Mouse (Mus musculus) large intestine, adult 2 months (tissue): ENCODE data around the gene Tmem30c. TPM values are rescaled to one million over a fixed set of nuclear protein-coding genes. Genes with fewer than 3 reads are reported as not detected.

ENCODE experiments used
- DNase-seq: peaks from one replicate; pipeline ENCODE4 v3.0.0-alpha.2; 2012; ENCODE audit warnings: low read depth, low spot score
- WGBS: fragments of 180-500 bp; shearing (Covaris S2); methylation state at CpG from one replicate; pipeline ENCODE4 v1.1.7; 2018; 5-methylcytosine and 5-hydroxymethylcytosine counted together
- polyA plus RNA-seq: library from polyadenylated mRNA; depleted of rRNA; stranded (reverse); fragments of >200 nt; gene quantifications from 2 replicates; pipeline ENCODE4 v1.2.3, GENCODE M21; 2012; rRNA removed

Tmem30c gene
- 0.06 TPM in 1 of 2 replicates, not detected in the other for polyA plus RNA-seq

DNA sequence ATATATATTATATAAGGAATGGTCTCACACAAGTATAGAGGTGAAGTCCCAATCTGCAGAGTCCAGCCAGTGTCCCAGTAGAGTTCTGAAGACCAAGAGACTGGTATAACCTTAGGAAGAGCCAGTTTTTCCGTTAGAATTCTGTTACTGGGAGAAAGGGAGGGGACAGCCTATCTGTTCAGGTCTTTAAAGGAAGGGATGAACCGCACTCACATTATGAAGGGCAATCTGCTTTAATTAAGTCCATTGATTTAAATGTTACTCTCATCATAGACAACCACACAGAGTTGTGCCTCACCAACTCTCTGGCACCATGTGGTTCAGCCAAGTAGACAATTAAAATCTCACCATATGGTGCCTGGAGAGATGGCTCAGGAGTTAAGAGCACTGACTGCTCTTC lies at the start of gene Tmem30c:
TSS of gene Tmem30c (minus strand) at position 101 of the 400 bp plus-strand sequence.
- DNase-seq, result no peak
- WGBS, result 73% methylated on average over 2 of the region's 2 CpGs

DNA sequence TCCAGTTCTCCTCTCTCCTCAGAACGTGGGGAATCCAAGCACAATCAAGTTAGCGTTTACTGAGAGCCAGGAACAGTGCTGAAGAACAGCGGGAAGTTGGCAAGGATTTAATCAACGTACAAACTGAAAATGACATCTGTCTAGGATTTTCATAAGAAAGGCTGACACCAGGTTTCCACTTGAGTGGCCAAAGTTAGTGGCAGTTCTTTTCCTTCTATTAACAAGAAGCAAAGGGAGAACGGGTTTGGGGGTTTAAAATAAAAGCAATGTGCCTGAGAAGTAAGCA lies 47.9 kb upstream of the Tmem30c start:
- WGBS, result 40% methylated on average over 5 of the region's 5 CpGs

DNA sequence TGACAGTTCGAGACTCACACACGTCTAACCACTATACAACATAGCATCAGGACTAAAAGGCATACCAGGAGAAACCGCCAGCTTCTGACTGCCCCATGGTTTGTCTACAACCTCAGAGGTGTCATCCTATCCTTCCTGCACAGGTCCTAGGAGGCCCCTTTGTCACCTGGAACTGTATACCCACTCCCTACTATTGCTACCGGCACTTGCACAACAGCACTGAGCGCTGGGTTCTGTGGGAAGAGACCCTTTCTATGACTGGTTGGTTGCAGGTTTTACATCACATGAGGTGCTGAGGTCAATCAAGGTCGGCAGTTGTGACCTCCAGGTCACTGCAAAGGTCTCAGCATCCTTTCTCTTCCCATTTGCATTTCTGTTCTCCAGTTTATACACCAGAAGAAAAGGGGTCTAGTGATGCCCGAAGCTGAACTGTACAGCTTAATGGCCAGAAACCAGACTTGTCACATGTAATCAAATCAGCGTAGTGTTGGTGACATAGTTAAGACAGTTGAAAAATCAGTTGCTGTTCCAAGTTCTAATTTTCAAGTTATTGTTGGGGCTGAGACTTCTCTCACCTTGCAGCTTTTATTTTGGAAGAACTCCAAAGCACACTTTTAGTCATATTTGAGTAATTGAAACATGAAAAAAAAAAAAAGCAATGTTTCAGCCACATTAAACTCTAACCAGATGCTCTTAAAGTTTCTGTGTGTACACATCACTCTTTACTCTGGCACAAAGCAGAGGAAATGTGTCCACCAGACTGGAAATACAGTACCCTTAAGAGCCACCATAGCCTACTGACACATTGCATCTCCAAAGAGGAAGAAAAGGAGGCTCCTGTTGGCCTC lies 47.3 kb upstream of the Tmem30c start:
- WGBS, result 87% methylated on average over 8 of the region's 8 CpGs
- no peak for DNase-seq

More for the DNA sequence above, 47.9 kb upstream of the Tmem30c start:
- no peak for DNase-seq

DNA sequence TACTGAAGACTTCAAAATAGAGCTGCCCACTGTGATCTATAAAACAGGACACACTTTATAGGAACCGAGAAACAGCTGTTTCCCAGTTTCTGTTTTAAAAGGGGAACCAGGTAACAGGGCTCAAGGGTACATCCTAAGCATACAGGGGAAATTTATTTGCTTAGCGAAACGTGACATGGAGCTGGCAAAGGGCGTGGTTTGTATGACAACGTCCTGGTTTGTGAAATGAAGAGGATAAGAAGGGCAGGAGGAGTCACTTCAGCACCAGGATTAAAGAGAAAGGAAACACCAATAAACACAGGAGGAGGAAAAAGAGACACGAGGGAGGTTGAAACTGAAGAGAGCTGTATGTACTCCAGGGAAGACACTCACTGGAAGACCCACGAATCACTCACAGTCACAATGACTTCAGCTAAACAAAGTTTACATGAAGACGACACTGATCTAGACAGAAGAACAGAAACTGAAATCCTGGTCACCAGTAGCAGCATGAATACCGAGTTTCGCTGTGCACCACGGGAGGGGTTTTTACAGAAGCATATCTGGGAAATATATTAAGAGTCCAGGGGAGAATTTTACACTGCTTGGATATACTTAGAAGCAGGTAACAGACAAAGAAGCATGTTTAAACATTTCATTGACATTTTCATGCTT lies 44.2 kb upstream of the Tmem30c start:
- DNase-seq, result no peak
- WGBS, result 15% methylated on average over 11 of the region's 11 CpGs

DNA sequence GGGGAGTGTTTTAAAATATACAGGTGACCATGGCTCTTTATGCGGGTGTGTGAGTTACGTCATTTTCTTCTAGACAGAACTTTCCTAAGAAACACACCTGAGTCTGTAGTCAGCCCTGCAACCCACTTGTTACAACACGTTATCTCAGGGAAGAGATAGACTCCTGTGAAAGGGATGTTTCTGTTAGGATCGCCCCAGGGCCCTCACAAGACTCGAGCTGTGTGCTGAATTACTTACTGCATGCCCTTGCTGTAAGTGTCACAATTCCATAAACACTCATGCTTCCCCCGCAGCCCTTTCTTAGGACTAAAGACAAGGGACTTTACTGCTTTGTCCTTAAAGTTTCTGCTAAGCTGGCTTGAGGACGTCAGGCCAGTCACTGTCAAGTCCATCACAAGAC lies 39.6 kb upstream of the Tmem30c start:
- 74% methylated on average over 7 of the region's 7 CpGs for WGBS
- DNase-seq, result no peak

DNA sequence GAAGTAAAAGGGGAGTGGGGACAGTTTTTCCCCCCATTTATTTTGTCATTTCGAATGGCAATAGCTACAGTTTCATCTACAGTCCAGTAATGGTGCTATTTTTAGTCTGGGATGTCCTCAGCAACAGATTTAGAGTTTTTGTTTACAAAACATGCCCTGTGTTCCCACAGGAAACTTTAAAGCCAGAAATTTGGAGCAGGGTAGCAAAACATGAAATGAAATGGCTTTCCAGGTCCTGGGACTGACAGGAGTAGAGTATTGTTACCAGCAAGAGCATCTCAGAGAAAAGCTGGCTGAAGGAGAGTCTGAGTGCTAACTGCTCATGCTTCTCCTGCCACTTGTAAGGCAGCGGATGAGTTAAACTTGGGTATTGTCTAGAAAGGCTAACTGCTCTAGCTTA lies 37.4 kb upstream of the Tmem30c start:
- 68% methylated on average over 2 of the region's 2 CpGs for WGBS
- no peak for DNase-seq

DNA sequence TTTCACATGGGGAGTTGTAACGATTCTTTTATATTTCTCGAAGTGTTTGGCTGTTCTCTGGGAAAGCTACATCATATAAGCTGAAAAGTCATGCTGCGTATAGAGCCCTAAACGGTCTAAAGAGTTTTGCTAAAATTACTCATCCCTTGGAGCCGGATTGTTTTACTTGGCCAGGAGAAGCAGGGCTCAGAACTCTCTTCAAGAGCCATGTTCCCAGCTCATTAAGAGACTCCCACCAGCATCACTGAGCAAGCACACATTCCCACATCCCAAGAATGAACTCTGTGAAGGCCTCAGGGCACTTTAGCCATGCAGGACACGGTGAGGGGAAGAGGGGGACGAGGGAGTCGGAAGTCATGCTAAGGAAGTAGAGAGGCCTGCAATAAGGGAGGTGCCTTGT lies 36.4 kb upstream of the Tmem30c start:
- 78% methylated on average over 8 of the region's 8 CpGs for WGBS
- DNase-seq, result no peak

DNA sequence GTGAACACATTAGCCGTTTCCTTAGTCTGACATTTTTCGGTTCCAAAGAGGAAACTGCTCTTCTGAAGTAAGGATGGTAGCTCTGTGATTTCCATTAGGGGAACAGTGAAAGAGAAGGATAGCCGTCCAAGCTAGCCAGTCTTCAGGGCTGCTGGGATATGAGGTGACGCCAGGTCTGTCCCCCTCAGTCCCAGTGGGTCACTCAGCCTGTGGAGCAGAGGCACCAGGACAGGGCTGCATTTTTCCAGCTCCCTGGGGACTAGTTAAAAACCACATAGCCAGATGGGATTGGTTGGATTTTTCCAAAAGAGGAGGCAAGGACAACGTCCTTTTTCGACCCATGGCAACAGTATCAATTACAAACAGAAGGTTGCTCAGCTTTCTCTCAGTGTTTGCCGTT lies 34.3 kb upstream of the Tmem30c start:
- no peak for DNase-seq
- 77% methylated on average over 7 of the region's 7 CpGs for WGBS

DNA sequence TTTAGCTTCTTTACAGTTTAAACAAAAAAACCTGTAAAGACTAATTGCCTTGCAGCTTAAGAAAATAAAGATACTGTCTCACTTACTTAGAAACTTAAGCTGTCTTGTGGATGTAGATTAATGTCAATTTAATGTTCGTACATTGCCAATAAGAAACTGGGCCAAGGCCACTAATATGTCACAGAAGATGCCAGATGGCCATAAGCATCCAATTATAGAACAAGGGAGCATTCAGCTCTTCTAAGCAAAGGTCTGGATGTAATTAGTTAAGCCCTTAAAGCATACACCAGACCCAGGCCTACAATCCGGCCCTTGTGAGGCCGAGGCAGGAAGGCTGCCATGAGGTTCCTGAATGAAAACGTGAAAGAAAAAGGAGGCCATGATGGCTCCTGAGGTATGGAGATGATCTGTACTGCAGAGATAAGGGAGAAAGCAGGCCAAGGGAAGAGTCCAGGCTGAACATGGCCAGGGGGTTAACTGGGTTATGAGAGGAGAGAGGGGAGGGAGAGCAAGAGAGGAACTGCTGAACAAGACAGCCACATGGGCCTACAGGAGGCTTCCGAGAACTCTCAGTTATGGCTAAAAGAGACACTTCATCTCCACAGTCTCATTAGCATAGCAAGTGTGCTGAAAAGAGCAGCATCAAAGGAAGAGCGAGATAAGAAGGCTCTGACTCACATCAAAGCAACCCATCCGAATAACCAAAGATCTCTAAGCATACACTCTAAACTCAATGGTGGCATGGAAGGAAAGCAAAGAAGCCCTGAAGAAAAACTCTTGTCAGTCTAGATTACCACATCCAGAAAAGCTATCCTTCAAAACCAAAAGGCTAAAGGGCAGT lies 26.8 kb upstream of the Tmem30c start:
- WGBS, result 86% methylated on average over 7 of the region's 7 CpGs
- DNase-seq, result no peak

DNA sequence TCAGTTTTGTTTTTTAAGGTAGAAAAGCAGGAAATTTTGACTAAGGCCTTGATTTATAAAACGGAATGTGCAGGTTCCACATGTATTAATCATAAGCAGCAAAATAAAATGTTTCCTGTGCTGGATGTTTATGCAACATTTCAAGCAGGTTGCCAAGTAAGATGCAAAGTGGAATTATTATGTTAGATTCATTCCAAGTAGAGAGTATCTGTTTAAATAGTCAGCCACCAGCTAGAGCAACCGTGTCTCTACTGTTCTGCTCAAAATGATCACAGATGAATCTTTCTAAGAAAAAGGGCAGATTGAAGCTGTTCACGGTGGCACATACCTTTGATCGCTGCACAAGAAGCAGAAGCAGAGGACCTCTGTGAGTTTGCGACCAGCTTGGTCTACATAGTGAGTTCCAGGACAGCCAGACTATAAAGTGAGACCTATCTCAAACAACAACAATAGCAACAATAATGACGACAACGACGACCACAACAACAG lies 26.0 kb upstream of the Tmem30c start:
- WGBS, result 77% methylated on average over 8 of the region's 8 CpGs
- DNase-seq, result no peak

DNA sequence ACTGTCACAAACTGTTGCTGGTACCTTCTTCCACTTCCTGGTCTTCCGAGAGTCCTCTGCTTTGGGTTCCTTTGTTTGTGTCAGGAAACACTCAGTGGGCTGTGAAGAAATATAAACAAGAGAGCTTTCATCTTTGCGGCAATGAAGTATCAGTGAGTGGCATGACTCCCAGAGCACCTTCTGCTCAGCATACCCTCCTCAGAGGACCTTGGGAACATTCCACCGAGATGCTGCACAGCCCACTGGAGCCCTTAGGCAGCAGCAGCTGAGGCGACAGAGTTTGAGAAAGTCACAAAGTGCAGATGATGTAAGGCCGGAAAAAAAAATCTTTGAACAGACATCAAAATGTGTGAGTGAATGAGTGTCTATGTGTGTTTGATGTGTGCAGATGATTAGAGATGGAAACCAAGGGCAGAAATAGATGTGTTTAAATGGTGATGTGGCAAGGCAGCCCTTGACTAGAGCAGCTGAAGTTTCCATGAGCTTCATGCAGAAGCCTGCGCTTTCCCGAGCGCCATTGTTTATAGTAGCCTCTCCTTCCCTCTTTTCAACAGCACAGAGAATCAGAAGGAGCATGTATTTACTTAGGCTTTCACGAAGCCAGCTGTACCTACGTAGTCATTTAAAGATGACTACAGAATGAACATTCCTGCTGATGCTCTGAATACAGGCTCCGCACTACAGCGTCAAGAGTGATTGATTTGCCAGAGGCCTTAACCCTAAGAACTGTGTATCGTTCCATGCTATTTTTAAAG lies 25.4 kb upstream of the Tmem30c start:
- WGBS, result 65% methylated on average over 13 of the region's 13 CpGs
- no peak for DNase-seq

DNA sequence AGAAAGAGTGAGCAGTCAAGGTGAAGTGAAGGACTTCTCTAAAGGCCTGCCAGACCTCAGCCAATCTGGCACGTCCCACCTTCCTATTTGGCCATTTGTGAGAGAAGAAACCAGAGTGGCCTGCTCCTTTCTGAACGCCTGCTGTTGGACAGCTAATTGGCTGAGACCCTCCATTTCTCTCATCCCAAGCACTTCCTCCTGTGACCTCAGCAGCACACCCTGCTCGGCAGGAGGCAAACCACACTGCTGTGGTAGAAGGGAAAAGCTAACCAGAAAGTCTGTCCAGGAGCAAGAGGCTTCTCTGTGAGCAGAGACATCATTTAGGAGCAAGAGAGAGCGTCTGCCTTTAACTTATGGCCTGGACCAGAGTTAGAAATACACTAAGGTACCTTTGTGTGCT lies 24.5 kb upstream of the Tmem30c start:
- DNase-seq, result no peak
- WGBS, result 73% methylated on average over 4 of the region's 4 CpGs

DNA sequence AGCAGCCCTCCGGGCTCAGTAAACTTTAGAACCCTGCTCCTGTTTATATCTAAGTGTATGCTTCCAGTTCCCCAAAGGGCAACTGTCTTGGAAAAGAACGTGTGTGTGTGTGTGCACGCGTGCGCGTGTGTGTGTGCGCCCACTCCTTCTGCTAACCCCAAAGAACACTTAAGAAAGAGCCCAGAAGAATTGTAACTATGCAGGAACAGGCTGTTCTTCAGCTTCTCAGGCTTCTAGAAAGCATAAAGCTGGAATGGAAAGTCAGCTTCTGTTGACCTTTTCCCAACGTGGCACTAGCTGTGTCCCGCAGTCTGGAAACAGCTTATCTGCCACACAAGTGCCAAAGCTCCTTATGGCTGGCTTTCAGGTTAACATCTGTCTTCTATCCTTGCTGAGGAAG lies 22.4 kb upstream of the Tmem30c start:
- WGBS, result 74% methylated on average over 9 of the region's 9 CpGs
- no peak for DNase-seq

DNA sequence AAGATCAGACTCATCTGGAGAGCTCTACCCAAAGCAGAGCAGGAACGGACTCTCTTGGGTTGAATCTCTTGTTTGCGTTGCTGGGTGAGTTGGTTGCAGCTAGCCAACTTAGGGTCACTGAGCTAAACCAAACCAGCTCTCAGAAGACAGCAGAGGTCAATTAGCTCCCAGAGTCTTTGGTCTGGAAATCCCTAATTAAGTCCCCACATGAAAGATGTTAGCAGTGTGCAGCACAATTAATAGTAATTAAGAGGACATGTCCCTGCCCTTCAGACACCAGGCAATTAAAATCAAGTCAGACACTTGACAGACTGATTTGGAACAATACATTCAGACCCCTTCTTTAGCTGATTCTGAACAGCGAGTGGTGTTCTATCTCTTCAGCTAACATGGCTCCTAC lies 21.6 kb upstream of the Tmem30c start:
- 93% methylated on average over 3 of the region's 3 CpGs for WGBS
- DNase-seq, result no peak

DNA sequence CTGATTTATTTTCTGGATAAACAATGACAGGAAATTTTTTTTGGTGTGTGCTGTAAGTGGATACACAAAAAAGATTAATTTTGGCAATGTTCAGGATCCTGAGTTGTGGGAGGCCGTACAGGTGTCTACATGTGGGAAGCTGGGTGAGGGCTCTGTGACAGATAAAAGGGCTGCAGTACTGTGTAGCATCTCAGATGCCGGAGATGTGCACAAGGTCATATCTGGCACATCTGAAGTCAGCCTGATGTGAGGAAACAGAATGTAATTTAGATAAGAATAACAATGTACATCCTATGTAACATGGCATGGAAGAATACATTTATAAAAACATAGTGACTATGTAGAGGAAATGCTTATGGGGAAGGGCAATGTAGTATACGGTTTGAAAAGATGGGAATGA lies 20.8 kb upstream of the Tmem30c start:
- no peak for DNase-seq
- 78% methylated on average over 3 of the region's 3 CpGs for WGBS

DNA sequence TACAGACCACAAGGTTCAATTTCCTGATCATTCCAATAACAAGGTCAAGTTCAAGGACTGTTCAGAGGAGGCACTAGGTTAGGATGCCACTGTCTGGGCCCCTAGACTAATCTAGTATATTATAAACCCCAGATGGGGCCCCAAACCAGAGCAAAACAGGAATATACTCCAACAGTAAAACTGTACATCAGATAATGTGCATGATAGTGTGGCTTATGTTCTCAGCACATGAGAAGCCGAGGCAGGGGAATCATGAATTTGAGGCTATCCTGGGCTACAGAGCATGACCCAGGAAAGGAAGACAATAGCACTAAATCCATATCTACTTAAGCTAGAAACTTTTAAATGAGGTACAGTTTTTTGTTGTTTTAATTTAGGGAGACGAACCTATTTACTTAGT lies 19.5 kb upstream of the Tmem30c start:
- DNase-seq, result no peak
- WGBS, result 88% methylated on average over 2 of the region's 2 CpGs

DNA sequence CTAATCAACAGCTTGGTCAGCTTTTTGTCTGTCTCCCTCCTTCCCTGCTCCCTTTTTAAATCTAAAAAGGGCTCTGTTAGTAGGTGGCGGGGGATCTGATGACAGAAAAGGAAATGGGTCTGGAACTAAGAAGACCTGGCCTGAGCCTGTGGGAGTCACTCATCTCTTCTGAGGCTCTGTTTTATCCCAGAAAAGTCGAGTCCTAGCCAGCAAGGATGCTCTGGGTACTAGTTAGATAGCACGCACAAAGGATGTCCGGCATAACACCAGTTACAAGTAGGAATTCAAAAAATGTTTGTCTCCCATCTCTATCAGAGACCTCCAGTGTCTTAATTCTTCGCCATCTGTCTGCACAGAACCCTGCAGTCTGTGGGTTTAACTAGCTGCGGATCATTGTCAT lies 12.8 kb upstream of the Tmem30c start:
- DNase-seq, result no peak
- 89% methylated on average over 6 of the region's 6 CpGs for WGBS

DNA sequence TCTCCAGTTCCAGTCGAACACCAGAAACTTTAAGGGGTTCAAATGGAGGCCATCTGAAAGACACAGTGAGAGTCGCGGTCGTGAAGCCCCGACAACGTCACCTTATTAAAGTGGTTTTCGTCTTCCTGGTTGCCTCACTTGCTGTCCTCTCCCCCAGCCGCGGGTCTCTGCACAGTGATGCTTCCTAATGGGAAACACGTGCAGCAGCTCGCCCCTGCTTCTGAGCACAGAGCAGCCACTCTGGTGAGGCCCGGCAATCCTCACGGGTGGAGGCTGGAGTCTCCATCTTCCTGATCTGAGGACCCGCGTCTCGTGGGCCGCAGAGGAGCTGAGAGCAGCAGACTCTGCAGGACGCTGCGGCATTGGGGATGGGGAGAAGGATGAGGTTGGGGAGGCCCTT lies 11.1 kb upstream of the Tmem30c start:
- 81% methylated on average over 19 of the region's 19 CpGs for WGBS
- no peak for DNase-seq

DNA sequence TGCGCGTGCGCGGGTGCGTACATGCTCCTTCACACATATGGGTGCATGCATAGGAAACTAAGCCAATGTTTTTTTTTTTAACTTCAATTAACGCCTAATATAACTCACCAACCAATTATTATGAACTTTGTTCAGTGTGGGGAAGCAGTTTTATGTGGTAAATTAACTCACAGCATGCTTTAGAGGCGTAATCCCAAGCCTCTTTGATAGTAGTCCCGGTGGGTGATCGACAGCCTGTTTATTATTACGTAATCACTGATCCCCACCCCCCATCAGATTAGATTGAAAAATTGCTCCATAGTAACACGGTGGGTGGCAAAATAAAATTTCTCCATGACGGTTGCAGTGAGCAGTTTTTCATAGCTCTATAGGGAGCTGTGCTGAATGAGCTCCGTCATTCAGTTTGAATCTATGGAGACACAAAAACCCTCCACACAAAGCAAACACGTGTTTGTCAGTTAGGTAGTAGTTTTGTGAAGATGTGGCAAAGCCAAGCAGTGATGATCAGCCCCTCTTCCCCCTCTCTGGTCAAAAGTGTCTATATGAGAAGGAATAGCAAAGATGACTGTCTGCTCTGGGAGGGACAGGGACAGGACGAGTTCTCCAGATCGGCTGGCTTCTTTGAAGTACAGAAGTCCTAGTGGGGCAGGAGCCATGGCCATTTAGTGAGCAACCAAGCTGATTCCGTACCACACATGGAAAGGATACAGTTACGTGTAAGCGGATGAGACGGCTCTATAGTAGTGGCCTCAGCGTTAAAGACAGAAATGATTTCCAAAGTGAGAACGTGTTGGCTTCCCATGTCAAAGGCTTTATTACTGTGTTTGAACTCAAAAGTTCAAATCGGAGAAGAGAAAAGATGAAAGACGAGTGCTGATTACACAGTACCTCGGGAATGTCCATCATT lies 10.4 kb upstream of the Tmem30c start:
- no peak for DNase-seq
- WGBS, result 92% methylated on average over 25 of the region's 25 CpGs
